Mouse (Mus musculus) lung, postnatal 0 days (tissue): ENCODE measurements around the gene Il7r. TPM values are rescaled to one million over a fixed set of nuclear protein-coding genes. Genes with fewer than 3 reads are reported as not detected.

Experiments used
- ATAC-seq: fragments of 200-750 bp; cut with Nextera tagmentation; 2 replicates; pipeline ENCODE4 v1.8.0; 2017; ENCODE audit warnings: moderate library complexity
- DNase-seq: peaks from one replicate; pipeline ENCODE4 v3.0.0-alpha.2; 2016; ENCODE audit warnings: low spot score
- H3K27ac ChIP-seq: fragments of 300-500 bp; sonication (generic); 2 replicates; pipeline ENCODE4 v1.5.1; 2014; ENCODE audit warnings: antibody characterized with exemption, mild to moderate bottlenecking, low read length, mixed read lengths
- H3K27me3 ChIP-seq: fragments of 300-500 bp; sonication (generic); replicated peaks from 2 replicates; pipeline ENCODE4 v1.6.1; 2014; ENCODE audit warnings: low read length, mixed read lengths; ENCODE audit not compliant: insufficient read depth
- H3K36me3 ChIP-seq: fragments of 300-500 bp; sonication (generic); 2 replicates; pipeline ENCODE4 v1.6.1; 2014; ENCODE audit warnings: low read length, mixed read lengths; ENCODE audit not compliant: insufficient read depth
- H3K4me1 ChIP-seq: fragments of 300-500 bp; sonication (generic); 2 replicates; pipeline ENCODE4 v1.6.1; 2014; ENCODE audit warnings: antibody characterized with exemption, low read depth, low read length, mixed read lengths; ENCODE audit not compliant: insufficient read depth
- H3K4me2 ChIP-seq: fragments of 300-500 bp; sonication (generic); replicated peaks from 2 replicates; pipeline ENCODE4 v1.6.1; 2014; ENCODE audit warnings: low read depth, mild to moderate bottlenecking, low read length, moderate library complexity, mixed read lengths
- H3K4me3 ChIP-seq: fragments of 300-500 bp; sonication (generic); 2 replicates; pipeline ENCODE4 v1.5.1; 2014; ENCODE audit warnings: low read depth, low read length
- H3K9ac ChIP-seq: fragments of 300-500 bp; sonication (generic); replicated peaks from 2 replicates; pipeline ENCODE4 v1.6.1; 2014; ENCODE audit warnings: low read depth, mild to moderate bottlenecking
- H3K9me3 ChIP-seq: fragments of 300-500 bp; sonication (generic); 2 replicates; pipeline ENCODE4 v1.6.1; 2016; ENCODE audit warnings: low read length, mixed read lengths
- CTCF ChIP-seq: IDR thresholded peaks from 2 replicates; pipeline ENCODE4 v1.5.1; 2016; ENCODE audit warnings: antibody characterized with exemption, mild to moderate bottlenecking
- EP300 ChIP-seq: IDR thresholded peaks from 2 replicates; pipeline ENCODE4 v1.6.1; 2016; ENCODE audit warnings: antibody characterized with exemption, mild to moderate bottlenecking, control low read depth
- WGBS: fragments of 180-500 bp; shearing (Covaris S2); extraction: QIAGEN DNeasy Blood & Tissue Kit; methylation state at CpG from one replicate; pipeline ENCODE4 v1.1.7; 2014; 5-methylcytosine and 5-hydroxymethylcytosine counted together
- polyA plus RNA-seq: library from polyadenylated mRNA; unstranded; fragments of >200 nt; fragmentation: Nextera tagmentation; extraction: Ambion mirVana; gene quantifications from 2 replicates; pipeline ENCODE4 v1.2.1, GENCODE M21; 2015

Il7r gene
- polyA plus RNA-seq: 0.74 and 0.76 TPM in 2 replicates

DNA sequence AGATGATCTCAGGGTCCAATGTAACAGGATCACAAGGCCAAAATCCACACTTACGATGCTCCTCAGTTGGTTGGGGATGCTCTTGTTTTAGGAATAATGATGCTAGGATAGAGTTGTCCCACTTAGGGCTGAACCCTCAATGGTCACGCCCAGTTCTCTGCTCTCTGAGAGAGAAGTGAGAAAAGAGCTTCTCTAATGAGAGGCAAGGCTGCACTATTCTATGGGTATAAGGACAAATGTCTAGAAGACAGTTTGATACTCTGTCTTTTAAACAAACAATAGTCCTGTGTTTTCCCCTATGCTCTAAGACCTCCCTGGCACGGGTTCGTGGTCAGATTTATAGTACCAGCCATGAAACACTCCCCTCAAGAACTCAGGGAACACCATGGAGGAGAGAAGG, at the start of gene Il7r:
Gene Il7r, minus strand, starts transcription at position 101 of the 400 bp plus-strand sequence.
- Histone ChIP-seq H3K27me3 (no peaks in the 10 kb centered on the region), H3K9me3 (no peaks in the 10 kb centered on the region), H3K27ac (no peak within 1 kb of the TSS), H3K4me3 (no peak within 1 kb of the TSS), H3K4me2 (no peak within 1 kb of the TSS), H3K9ac (no peak within 1 kb of the TSS), H3K4me1 (no peaks in the 10 kb centered on the region), H3K36me3 (no peaks in the 10 kb centered on the region)
- ATAC-seq (no peak), DNase-seq (no peak)
- WGBS: 66% methylated on average over 4 of the region's 4 CpGs
- no peak for TF ChIP-seq CTCF
- TF ChIP-seq EP300: no peak

GRCm38 (mm10) chr15:9577303-9577702, 47.3 kb upstream of the Il7r start:
- DNase-seq (no peak), ATAC-seq (no peak)

GRCm38 (mm10) chr15:9574796-9575195, 44.8 kb upstream of the Il7r start:
- no peak for ATAC-seq
- WGBS: 83% methylated on average over 5 of the region's 5 CpGs
- no peak overlapping the region for H3K4me2 ChIP-seq
- TF ChIP-seq CTCF: no peak
- no peak for TF ChIP-seq EP300
- no peak overlapping the region for H3K27ac ChIP-seq
- no peak for DNase-seq
- H3K9me3 ChIP-seq: no peaks in the 10 kb centered on the region
- no peak overlapping the region for H3K4me3 ChIP-seq
- no peaks in the 10 kb centered on the region for H3K36me3 ChIP-seq
- H3K4me1 ChIP-seq: no peaks in the 10 kb centered on the region
- H3K9ac ChIP-seq: no peak overlapping the region
- H3K27me3 ChIP-seq: no peaks in the 10 kb centered on the region

More at GRCm38 (mm10) chr15:9577303-9577702, 47.3 kb upstream of the Il7r start:
- no peak overlapping the region for H3K27ac ChIP-seq
- H3K9ac ChIP-seq: no peak overlapping the region
- H3K4me2 ChIP-seq: no peak overlapping the region
- H3K9me3 ChIP-seq: no peaks in the 10 kb centered on the region
- WGBS: 86% methylated on average over 4 of the region's 4 CpGs
- H3K4me1 ChIP-seq: no peaks in the 10 kb centered on the region
- H3K27me3 ChIP-seq: no peaks in the 10 kb centered on the region
- no peaks in the 10 kb centered on the region for H3K36me3 ChIP-seq
- TF ChIP-seq EP300 (no peak), CTCF (peak; percentile 27; the same call in 1 of the 2 replicates)
- no peak overlapping the region for H3K4me3 ChIP-seq

DNA sequence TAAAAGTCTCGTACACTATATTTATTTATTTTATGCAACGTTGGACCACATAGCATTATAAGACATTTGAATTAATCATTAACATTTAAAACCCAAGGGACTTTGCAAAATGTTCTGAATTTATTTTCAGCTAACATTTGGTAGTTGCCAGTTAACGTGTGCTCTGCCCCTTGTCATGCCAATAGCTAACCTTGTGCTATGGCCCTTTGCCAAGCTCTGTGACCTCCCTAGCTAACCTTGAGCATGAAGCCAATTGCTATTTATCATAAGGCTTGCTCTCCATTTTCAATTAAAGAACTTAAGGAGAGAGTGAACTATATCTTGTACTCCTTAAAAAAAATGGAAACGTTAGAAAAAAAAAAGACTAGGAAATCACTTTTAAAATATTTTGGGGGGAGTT, 43.4 kb upstream of the Il7r start:
- no peaks in the 10 kb centered on the region for H3K4me1 ChIP-seq
- H3K27me3 ChIP-seq: no peaks in the 10 kb centered on the region
- no peaks in the 10 kb centered on the region for H3K36me3 ChIP-seq
- ATAC-seq (no peak), DNase-seq (no peak)
- TF ChIP-seq EP300 (no peak), CTCF (no peak)
- no peak overlapping the region for H3K4me3 ChIP-seq
- no peak overlapping the region for H3K4me2 ChIP-seq
- H3K27ac ChIP-seq: no peak overlapping the region
- 59% methylated on average over 4 of the region's 4 CpGs for WGBS
- no peaks in the 10 kb centered on the region for H3K9me3 ChIP-seq
- no peak overlapping the region for H3K9ac ChIP-seq

- H3K4me3 ChIP-seq: no peak overlapping the region
- no peak overlapping the region for H3K4me2 ChIP-seq
- TF ChIP-seq EP300 (no peak), CTCF (no peak)
- H3K27me3 ChIP-seq: no peaks in the 10 kb centered on the region
- H3K9me3 ChIP-seq: no peaks in the 10 kb centered on the region
- no peaks in the 10 kb centered on the region for H3K36me3 ChIP-seq
- 82% methylated on average over 7 of the region's 7 CpGs for WGBS
- H3K4me1 ChIP-seq: no peaks in the 10 kb centered on the region
- no peak overlapping the region for H3K27ac ChIP-seq
- ATAC-seq (no peak), DNase-seq (no peak)
- no peak overlapping the region for H3K9ac ChIP-seq
Observed at GRCm38 (mm10) chr15:9572664-9573063, 42.7 kb upstream of the Il7r start.

GRCm38 (mm10) chr15:9571896-9572295, 41.9 kb upstream of the Il7r start:
- WGBS: 74% methylated on average over 2 of the region's 2 CpGs
- Histone ChIP-seq H3K27ac (no peak overlapping the region), H3K36me3 (no peaks in the 10 kb centered on the region), H3K4me1 (no peaks in the 10 kb centered on the region), H3K4me2 (no peak overlapping the region), H3K4me3 (no peak overlapping the region), H3K27me3 (no peaks in the 10 kb centered on the region), H3K9ac (no peak overlapping the region), H3K9me3 (no peaks in the 10 kb centered on the region)
- DNase-seq (no peak), ATAC-seq (no peak)
- no peak for TF ChIP-seq EP300
- no peak for TF ChIP-seq CTCF

DNA sequence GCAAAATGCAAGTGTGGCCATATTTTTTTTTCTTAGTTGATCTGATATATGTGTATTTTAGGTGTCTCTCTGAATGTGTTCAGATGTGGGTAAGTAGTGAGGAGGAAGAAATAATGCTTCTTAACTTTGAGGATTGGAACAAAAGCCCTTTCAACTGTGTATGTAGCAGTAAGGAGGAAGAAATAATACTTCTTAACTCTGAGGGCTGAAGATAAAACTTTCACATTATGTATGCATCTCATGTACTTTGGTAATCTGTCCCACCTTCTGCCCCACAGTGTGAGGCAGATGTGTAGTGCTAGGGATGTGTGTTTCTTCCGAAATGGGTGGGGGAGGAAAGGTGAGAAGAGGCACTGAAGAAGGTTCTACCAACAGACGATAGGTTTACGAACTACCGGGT, 37.3 kb upstream of the Il7r start:
- DNase-seq (no peak), ATAC-seq (no peak)
- Histone ChIP-seq H3K4me3 (no peak overlapping the region), H3K36me3 (no peaks in the 10 kb centered on the region), H3K27me3 (no peaks in the 10 kb centered on the region), H3K9ac (no peak overlapping the region), H3K4me2 (no peak overlapping the region), H3K9me3 (no peaks in the 10 kb centered on the region), H3K27ac (no peak overlapping the region), H3K4me1 (no peaks in the 10 kb centered on the region)
- 77% methylated on average over 4 of the region's 4 CpGs for WGBS
- no peak for TF ChIP-seq EP300
- TF ChIP-seq CTCF: no peak
